Mouse (Mus musculus): ENCODE results near the gene Dntt. TPM values are rescaled to one million over a fixed set of nuclear protein-coding genes. Genes with fewer than 3 reads are reported as not detected.

Dntt gene
- polyA plus RNA-seq, 1 experiment from 2014 or later = not detected

DNA sequence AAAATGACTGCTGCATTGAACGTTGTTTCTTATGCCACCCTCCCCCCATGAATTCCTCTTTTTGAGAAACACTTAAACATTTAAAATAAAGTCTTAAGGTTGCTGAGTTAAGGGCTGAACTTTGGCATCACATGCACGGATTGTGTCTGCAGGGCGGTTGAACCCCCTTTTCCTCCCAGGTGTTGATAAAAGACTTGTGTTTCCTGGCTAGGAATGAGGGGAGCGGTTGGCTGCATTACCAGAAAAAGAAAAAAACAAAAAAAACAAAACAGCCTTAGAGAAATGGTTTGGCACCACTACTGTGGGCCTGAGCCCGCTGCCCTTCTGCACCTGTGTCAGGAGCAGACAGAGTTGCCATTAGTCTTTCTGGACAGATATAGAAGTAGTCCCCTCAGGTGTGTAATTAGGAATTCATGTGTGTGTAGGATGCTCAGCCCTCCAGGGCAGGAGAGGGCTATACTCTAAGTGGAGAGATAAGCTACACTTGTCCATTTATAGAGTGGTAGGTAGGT is 9.9 kb upstream of the Dntt start:
- Histone ChIP-seq H3K27ac (ENCODE audit: low read depth, low read length) (no peak overlapping the region), H3K9me3 (ENCODE audit: control insufficient read depth, low read length) (no peaks in the 10 kb centered on the region), H3K27me3 (replicated peaks; ENCODE audit: control insufficient read depth, insufficient read depth, low read length) (no peaks in the 10 kb centered on the region), H3K4me3 (ENCODE audit: low read depth, low read length) (no peak overlapping the region), H3K9ac (ENCODE audit: low read depth, low read length) (no peak overlapping the region), H3K36me3 (ENCODE audit: control insufficient read depth, insufficient read depth, low read length) (no peaks in the 10 kb centered on the region), H3K4me1 (replicated peaks; ENCODE audit: control insufficient read depth, insufficient read depth, low read length) (no peaks in the 10 kb centered on the region), H3K4me2 (no peak overlapping the region)
- WGBS = 76% methylated on average over 5 of the region's 5 CpGs
- DNase-seq (ENCODE audit: low spot score) (no peak), ATAC-seq (replicated peaks; ENCODE audit: low FRiP score) (no peak)

GRCm38 (mm10) chr19:41020537-41020936 is 8.5 kb upstream of the Dntt start:
- Histone ChIP-seq H3K9me3 (ENCODE audit: control insufficient read depth, low read length) (no peaks in the 10 kb centered on the region), H3K4me1 (replicated peaks; ENCODE audit: control insufficient read depth, insufficient read depth, low read length) (no peaks in the 10 kb centered on the region), H3K27me3 (replicated peaks; ENCODE audit: control insufficient read depth, insufficient read depth, low read length) (no peaks in the 10 kb centered on the region), H3K4me2 (no peak overlapping the region), H3K27ac (ENCODE audit: low read depth, low read length) (no peak overlapping the region), H3K4me3 (ENCODE audit: low read depth, low read length) (no peak overlapping the region), H3K36me3 (ENCODE audit: control insufficient read depth, insufficient read depth, low read length) (no peaks in the 10 kb centered on the region), H3K9ac (ENCODE audit: low read depth, low read length) (no peak overlapping the region)
- ATAC-seq (replicated peaks; ENCODE audit: low FRiP score) (no peak), DNase-seq (ENCODE audit: low spot score) (no peak)
- WGBS = 69% methylated on average over 3 of the region's 3 CpGs

GRCm38 (mm10) chr19:41022244-41022643 is 6.8 kb upstream of the Dntt start:
- Histone ChIP-seq H3K27ac (ENCODE audit: low read depth, low read length) (no peak overlapping the region), H3K9ac (ENCODE audit: low read depth, low read length) (no peak overlapping the region), H3K4me2 (no peak overlapping the region), H3K4me1 (replicated peaks; ENCODE audit: control insufficient read depth, insufficient read depth, low read length) (no peaks in the 10 kb centered on the region), H3K36me3 (ENCODE audit: control insufficient read depth, insufficient read depth, low read length) (no peaks in the 10 kb centered on the region), H3K27me3 (replicated peaks; ENCODE audit: control insufficient read depth, insufficient read depth, low read length) (no peaks in the 10 kb centered on the region), H3K4me3 (ENCODE audit: low read depth, low read length) (no peak overlapping the region), H3K9me3 (ENCODE audit: control insufficient read depth, low read length) (no peaks in the 10 kb centered on the region)
- DNase-seq (ENCODE audit: low spot score) (no peak), ATAC-seq (replicated peaks; ENCODE audit: low FRiP score) (no peak)
- WGBS = 81% methylated on average over 4 of the region's 4 CpGs

- ATAC-seq (replicated peaks; ENCODE audit: low FRiP score) (no peak), DNase-seq (ENCODE audit: low spot score) (no peak)
- Histone ChIP-seq H3K4me2 (no peak overlapping the region), H3K36me3 (ENCODE audit: control insufficient read depth, insufficient read depth, low read length) (no peaks in the 10 kb centered on the region), H3K27me3 (replicated peaks; ENCODE audit: control insufficient read depth, insufficient read depth, low read length) (peaks cover 2% of the 10 kb centered on the region; the same call in 1 of the 2 replicates), H3K9me3 (ENCODE audit: control insufficient read depth, low read length) (no peaks in the 10 kb centered on the region), H3K4me1 (replicated peaks; ENCODE audit: control insufficient read depth, insufficient read depth, low read length) (no peaks in the 10 kb centered on the region), H3K27ac (ENCODE audit: low read depth, low read length) (no peak overlapping the region), H3K4me3 (ENCODE audit: low read depth, low read length) (no peak overlapping the region), H3K9ac (ENCODE audit: low read depth, low read length) (no peak overlapping the region)
- 79% methylated on average over 8 of the region's 8 CpGs for WGBS
These were observed 2.5 kb upstream of the Dntt start for GRCm38 (mm10) chr19:41026551-41026950.

GRCm38 (mm10) chr19:41027024-41027423 is 2.1 kb upstream of the Dntt start:
- Histone ChIP-seq H3K4me2 (no peak overlapping the region), H3K9ac (ENCODE audit: low read depth, low read length) (no peak overlapping the region), H3K27ac (ENCODE audit: low read depth, low read length) (no peak overlapping the region), H3K27me3 (replicated peaks; ENCODE audit: control insufficient read depth, insufficient read depth, low read length) (peaks cover 2% of the 10 kb centered on the region; the same call in 1 of the 2 replicates), H3K9me3 (ENCODE audit: control insufficient read depth, low read length) (no peaks in the 10 kb centered on the region), H3K4me1 (replicated peaks; ENCODE audit: control insufficient read depth, insufficient read depth, low read length) (no peaks in the 10 kb centered on the region), H3K4me3 (ENCODE audit: low read depth, low read length) (no peak overlapping the region), H3K36me3 (ENCODE audit: control insufficient read depth, insufficient read depth, low read length) (no peaks in the 10 kb centered on the region)
- ATAC-seq (replicated peaks; ENCODE audit: low FRiP score) = no peak
- DNase-seq (ENCODE audit: low spot score) = no peak
- WGBS = 87% methylated on average over 5 of the region's 5 CpGs

DNA sequence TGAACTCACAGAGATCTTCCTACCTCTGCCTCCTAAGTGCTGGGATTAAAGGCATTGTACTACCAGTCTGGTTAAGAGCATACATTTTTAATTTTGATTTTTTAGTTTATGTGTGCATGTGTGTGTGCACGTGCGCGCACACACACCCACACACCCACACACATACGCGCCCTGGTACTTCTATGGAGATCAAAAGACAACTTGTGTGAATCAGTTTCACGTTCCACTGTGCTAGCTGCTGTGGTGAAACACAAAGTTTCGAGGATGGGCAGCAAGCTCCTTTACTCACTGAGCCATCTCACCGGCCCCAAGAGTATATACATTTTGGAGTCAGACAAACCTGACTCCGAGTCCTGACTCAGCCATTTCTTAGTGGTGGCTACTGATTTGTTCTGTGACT is 1.5 kb upstream of the Dntt start:
- DNase-seq (ENCODE audit: low spot score) = no peak
- no peak overlapping the region for H3K4me2 ChIP-seq
- no peaks in the 10 kb centered on the region for H3K9me3 ChIP-seq (ENCODE audit: control insufficient read depth, low read length)
- no peak overlapping the region for H3K4me3 ChIP-seq (ENCODE audit: low read depth, low read length)
- H3K27me3 ChIP-seq (replicated peaks; ENCODE audit: control insufficient read depth, insufficient read depth, low read length) = peaks cover 2% of the 10 kb centered on the region; the same call in 1 of the 2 replicates
- WGBS = 91% methylated on average over 9 of the region's 9 CpGs
- no peaks in the 10 kb centered on the region for H3K36me3 ChIP-seq (ENCODE audit: control insufficient read depth, insufficient read depth, low read length)
- no peak overlapping the region for H3K27ac ChIP-seq (ENCODE audit: low read depth, low read length)
- no peak for ATAC-seq (replicated peaks; ENCODE audit: low FRiP score)
- no peaks in the 10 kb centered on the region for H3K4me1 ChIP-seq (replicated peaks; ENCODE audit: control insufficient read depth, insufficient read depth, low read length)
- H3K9ac ChIP-seq (ENCODE audit: low read depth, low read length) = no peak overlapping the region

DNA sequence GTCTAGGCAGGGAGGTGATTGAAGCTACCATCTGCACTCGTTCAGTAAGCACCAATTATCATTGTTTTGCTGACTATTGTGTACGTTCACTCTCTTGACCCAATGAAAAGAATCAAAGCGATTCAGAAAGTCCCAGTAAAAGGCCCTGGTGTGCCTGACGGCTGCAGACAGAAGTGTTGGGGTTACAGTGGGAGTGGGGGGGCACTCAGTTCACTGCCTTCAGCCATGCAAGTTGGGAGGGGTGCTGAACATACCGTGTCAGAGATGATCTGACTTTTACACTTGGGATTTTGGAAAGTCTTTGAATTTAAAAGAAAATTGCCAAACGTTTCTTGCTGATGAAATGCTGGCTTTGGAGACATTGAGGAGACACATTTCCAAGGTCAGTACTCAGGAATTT is 1.1 kb downstream of the Dntt start:
- Histone ChIP-seq H3K9ac (ENCODE audit: low read depth, low read length) (no peak overlapping the region), H3K4me1 (replicated peaks; ENCODE audit: control insufficient read depth, insufficient read depth, low read length) (no peaks in the 10 kb centered on the region), H3K4me2 (no peak overlapping the region), H3K27me3 (replicated peaks; ENCODE audit: control insufficient read depth, insufficient read depth, low read length) (peaks cover 2% of the 10 kb centered on the region; the same call in 1 of the 2 replicates), H3K27ac (ENCODE audit: low read depth, low read length) (no peak overlapping the region), H3K36me3 (ENCODE audit: control insufficient read depth, insufficient read depth, low read length) (no peaks in the 10 kb centered on the region), H3K9me3 (ENCODE audit: control insufficient read depth, low read length) (no peaks in the 10 kb centered on the region), H3K4me3 (ENCODE audit: low read depth, low read length) (no peak overlapping the region)
- ATAC-seq (replicated peaks; ENCODE audit: low FRiP score) (no peak), DNase-seq (ENCODE audit: low spot score) (no peak)
- WGBS = 70% methylated on average over 6 of the region's 6 CpGs

GRCm38 (mm10) chr19:41031009-41031408 is 1.9 kb downstream of the Dntt start:
- H3K4me2 ChIP-seq = no peak overlapping the region
- H3K36me3 ChIP-seq (ENCODE audit: control insufficient read depth, insufficient read depth, low read length) = no peaks in the 10 kb centered on the region
- no peak overlapping the region for H3K9ac ChIP-seq (ENCODE audit: low read depth, low read length)
- ATAC-seq (replicated peaks; ENCODE audit: low FRiP score) (no peak), DNase-seq (ENCODE audit: low spot score) (no peak)
- WGBS = 27% methylated on average over 11 of the region's 11 CpGs
- no peak overlapping the region for H3K4me3 ChIP-seq (ENCODE audit: low read depth, low read length)
- H3K27ac ChIP-seq (ENCODE audit: low read depth, low read length) = no peak overlapping the region
- H3K4me1 ChIP-seq (replicated peaks; ENCODE audit: control insufficient read depth, insufficient read depth, low read length) = no peaks in the 10 kb centered on the region
- H3K9me3 ChIP-seq (ENCODE audit: control insufficient read depth, low read length) = no peaks in the 10 kb centered on the region
- peaks cover 2% of the 10 kb centered on the region; the same call in 1 of the 2 replicates for H3K27me3 ChIP-seq (replicated peaks; ENCODE audit: control insufficient read depth, insufficient read depth, low read length)

- peaks cover 2% of the 10 kb centered on the region; the same call in 1 of the 2 replicates for H3K27me3 ChIP-seq (replicated peaks; ENCODE audit: control insufficient read depth, insufficient read depth, low read length)
- no peak overlapping the region for H3K4me3 ChIP-seq (ENCODE audit: low read depth, low read length)
- H3K36me3 ChIP-seq (ENCODE audit: control insufficient read depth, insufficient read depth, low read length) = no peaks in the 10 kb centered on the region
- ATAC-seq (replicated peaks; ENCODE audit: low FRiP score) = no peak
- H3K27ac ChIP-seq (ENCODE audit: low read depth, low read length) = no peak overlapping the region
- no peaks in the 10 kb centered on the region for H3K4me1 ChIP-seq (replicated peaks; ENCODE audit: control insufficient read depth, insufficient read depth, low read length)
- no peak overlapping the region for H3K4me2 ChIP-seq
- no peak overlapping the region for H3K9ac ChIP-seq (ENCODE audit: low read depth, low read length)
- H3K9me3 ChIP-seq (ENCODE audit: control insufficient read depth, low read length) = no peaks in the 10 kb centered on the region
- WGBS = 55% methylated on average over 6 of the region's 6 CpGs
- DNase-seq (ENCODE audit: low spot score) = no peak
These were observed 2.8 kb downstream of the Dntt start for GRCm38 (mm10) chr19:41031869-41032268.
